Mouse (Mus musculus) hindbrain, embryonic 15.5 days (tissue): ENCODE measurements around the gene AW209491. TPM values are rescaled to one million over a fixed set of nuclear protein-coding genes. Genes with fewer than 3 reads are reported as not detected.

Source experiments
- polyA plus RNA-seq: library from polyadenylated mRNA; unstranded; fragments of >200 nt; fragmentation: Nextera tagmentation; extraction: Ambion mirVana; gene quantifications from 2 replicates; pipeline ENCODE4 v1.2.1, GENCODE M21; 2015

Gene AW209491
- polyA plus RNA-seq, 1 experiment from 2014 or later = 45.2 TPM

Other genes starting within 250 kb of the AW209491 start
- gene Hecw1, start 106.9 kb upstream of the AW209491 start, polyA plus RNA-seq = 37.9 and 38.9 TPM in 2 replicates
- 96.0 and 103 TPM in 2 replicates for gene Mrpl32, start 17.0 kb upstream of the AW209491 start, polyA plus RNA-seq
- 165 and 168 TPM in 2 replicates for gene Psma2, start 16.9 kb upstream of the AW209491 start, polyA plus RNA-seq